Mouse (Mus musculus): ENCODE results near the gene Supt3. TPM values are rescaled to one million over a fixed set of nuclear protein-coding genes. Genes with fewer than 3 reads are reported as not detected.

The Supt3 gene
- total RNA-seq, 2 experiments from 2014 or later = 15.2 to 15.4 TPM

DNA sequence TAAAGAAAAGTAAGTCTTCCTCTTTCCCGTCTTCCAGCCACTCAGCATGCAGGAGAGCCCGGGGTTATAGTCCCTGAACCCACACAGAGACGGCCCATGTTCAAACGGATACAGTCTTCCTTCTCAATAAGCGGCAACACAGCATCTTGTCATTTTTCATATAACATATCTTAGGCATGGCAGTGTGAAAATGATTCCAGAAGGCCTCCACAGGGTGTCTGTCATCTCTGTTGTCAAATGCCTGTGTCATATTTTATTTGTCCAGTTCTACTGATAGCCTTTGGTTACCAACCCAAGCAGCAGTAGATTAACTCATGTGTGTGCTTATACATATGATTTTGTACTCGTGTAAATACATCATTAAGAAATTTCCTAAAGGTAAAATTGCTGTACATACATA, 270.3 kb downstream of the Supt3 start:
- no peak for DNase-seq
- intact Hi-C loops (cut with DNase I) = loop anchor here (5.0 kb wide), 1 partner anchor 590 kb away; no protein-coding TSS in a partner anchor

DNA sequence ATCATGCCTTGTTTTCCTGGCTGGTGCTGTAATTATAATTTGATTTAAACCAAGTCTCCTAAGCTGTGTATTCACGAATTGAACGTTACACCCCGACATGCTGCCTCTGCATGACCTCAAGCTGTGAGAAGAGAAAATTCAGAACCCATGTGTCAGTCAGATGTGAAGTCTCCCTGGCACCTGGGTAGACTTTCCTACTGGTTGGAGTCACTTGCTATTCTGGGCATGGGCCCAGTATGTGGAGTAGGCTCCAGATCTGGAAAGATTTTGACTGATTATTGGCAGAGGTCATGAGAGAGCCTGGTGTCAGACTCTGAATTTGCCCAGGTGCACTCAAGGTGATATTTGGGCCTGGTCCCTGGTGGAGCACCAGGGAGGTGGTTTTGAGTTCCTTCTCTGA, 275.0 kb downstream of the Supt3 start:
- intact Hi-C loops (cut with DNase I) = no loop called here

DNA sequence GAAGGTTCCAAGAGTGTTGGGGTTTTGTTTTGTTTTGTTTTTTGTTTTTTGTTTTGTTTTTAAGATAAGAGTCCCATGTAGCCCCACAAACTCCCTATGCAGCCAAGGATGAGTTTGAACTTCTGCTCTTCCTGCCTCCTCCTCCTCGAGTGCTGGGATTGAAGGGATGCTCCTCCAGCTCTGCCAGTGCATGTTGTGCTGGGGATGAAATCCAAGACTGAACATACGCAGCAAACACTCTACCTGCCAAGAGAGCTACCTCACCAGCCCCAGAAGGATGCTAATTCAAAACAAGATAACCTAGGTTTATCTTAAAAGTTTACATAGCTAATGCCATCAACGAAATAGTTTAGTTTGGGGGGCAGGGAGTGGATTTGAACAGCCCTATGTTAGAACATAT, 276.4 kb downstream of the Supt3 start:
- no peak for DNase-seq
- intact Hi-C loops (cut with DNase I) = no loop called here

More for the DNA sequence above, 275.0 kb downstream of the Supt3 start:
- no peak for DNase-seq

DNA sequence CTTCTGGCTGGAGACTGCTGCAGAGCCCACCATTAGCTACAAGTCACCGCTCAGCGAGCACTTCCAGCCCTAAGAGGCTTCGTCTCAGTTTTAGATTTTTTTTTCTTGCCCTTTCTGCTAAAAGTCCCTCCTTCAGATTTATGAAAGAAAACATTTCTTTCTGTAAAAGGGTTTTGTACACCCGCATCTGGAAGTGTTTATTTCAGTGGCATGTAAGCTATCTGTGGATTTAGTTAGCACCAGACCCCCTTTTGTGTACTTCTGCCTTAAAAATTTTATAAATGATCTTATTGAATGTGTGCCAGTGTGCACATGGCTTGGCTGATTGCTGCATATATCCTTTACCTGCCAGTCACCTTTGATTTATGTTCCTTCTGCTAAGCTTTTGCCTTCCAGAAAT, 277.6 kb downstream of the Supt3 start:
- intact Hi-C loops (cut with DNase I) = no loop called here
- no peak for DNase-seq

DNA sequence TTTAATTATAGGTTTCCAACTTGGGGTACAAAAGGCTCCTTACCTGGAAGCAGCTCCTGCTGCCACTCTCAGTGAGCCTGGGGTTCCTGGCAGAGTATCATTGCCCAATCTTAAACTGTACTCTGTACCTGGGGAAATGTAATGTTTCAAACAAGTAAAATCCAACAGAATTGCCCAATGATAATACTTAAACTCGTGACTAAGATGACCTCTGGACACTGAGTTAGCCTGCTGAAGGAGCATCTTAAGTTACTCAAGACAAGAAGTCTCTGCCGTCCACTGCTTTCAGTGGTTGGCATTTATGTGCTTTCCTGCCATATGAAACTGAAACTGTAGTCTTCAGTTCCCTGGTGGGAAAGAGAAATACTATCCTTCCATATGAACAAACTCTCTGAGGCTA, 279.9 kb downstream of the Supt3 start:
- intact Hi-C loops (cut with DNase I) = no loop called here
- DNase-seq = no peak

DNA sequence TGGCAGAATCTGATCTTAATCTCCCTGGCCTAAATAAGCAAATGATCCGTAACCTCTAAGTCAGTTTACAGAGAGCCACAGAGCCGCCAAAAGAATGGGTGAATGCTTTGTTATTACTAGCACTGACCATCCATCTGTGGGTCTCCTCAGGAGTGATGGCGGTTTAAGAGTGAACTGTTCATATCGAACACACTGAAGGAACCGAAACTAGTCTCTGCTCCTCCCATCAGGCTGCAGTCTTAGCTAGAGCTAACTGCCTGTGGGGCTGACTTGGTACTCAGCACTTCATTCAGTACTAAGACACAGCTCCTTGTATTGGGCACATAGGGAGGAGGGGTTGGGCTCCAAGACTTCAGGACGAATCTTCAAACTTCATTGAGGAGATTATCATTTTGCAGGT, 280.8 kb downstream of the Supt3 start:
- no peak for DNase-seq
- intact Hi-C loops (cut with DNase I) = no loop called here

DNA sequence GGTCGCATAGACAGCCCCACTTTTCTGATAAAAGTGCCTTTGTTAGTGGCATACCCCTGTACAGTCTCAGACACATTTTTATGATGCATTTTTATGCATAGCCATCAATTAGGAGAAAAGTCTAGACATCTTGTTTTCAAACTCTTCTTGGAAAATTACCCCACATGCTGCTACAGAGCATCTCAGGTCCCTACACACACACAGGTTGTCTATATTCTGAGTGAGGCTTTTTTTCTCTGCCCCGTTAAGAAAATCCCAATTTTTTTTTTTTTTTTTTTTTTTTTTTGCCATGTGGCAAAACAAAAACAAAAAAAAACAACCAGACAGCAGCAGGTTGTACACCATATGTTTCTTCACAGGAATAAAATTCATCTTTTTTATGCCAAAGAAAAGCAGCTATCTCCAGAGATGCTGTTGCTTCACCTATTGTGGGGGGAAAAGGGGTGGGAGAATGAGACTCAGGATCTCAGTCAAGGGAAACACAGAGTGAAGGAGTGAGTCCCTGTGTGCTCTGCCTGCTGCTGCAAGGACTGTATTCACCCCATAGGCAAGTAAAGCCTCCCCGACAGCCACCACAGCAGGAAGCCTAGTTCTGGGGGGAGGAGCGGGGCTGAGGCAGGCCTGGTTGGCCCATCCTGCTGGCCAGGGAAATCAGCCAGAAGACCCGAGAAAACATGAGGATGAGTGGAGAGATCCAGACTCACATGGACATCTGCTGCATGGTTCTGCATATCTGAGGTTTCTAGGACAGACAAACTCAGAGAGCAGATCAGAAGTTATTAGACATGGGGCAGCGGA, 281.8 kb downstream of the Supt3 start:
- no peak for DNase-seq
- intact Hi-C loops (cut with DNase I) = no loop called here

DNA sequence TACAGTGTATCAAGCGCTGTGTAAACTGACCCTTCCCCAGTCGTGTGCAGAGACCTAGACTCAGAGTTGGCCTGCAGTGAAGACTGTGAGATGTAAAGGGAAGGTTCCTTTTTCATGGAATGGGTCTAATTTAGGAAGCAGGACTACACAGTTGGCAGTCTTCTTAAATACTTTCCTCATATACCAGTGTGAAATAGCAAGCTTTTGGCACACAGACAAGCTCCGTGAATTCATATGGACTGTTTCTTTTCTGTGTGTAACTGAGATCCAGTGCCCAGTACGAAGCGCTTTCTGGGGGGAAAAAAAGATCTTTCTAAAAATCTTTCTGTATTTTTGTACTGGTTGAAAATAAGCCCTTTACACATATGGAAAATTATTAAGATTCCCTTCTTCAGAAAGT, 286.8 kb downstream of the Supt3 start:
- no peak for DNase-seq
- intact Hi-C loops (cut with DNase I) = no loop called here

DNA sequence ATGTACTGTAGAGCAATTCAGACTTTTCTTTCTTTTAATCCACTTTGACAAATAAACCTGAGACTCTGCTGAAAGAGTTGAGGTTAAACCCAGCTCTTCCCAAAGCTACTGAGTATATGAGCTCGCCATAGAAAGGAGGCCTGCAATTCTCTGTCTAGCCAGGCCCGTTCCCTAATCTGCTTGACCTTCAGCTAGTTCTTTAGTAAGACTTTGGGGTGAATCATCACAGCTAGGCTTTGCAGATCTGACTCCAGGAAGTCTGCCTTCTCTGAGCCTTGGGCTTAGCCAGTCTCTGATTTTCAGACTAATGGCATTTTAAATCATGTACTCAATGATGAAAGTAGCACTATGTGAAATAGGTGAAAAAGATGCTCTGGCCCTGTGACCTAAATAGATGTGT, 288.5 kb downstream of the Supt3 start:
- no peak for DNase-seq
- intact Hi-C loops (cut with DNase I) = no loop called here

DNA sequence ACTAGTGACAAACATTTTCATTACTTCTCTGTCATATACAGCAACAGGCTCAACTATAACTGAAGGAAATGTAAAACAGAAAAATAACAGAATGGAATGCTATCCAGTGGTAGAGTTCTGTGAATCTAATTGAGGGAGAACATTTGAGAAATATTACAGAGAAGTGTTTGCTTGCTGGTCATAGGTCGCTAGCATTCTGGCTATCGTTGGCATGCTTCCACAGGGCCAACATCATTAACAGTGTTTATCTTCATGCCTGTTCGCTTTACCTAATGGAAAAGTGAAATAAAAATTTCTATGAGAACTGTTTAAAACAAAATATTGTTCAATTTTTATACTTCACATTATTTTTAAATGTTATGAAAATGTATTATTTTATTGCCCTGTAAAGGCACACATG, 290.5 kb downstream of the Supt3 start:
- intact Hi-C loops (cut with DNase I) = no loop called here
- DNase-seq = no peak

DNA sequence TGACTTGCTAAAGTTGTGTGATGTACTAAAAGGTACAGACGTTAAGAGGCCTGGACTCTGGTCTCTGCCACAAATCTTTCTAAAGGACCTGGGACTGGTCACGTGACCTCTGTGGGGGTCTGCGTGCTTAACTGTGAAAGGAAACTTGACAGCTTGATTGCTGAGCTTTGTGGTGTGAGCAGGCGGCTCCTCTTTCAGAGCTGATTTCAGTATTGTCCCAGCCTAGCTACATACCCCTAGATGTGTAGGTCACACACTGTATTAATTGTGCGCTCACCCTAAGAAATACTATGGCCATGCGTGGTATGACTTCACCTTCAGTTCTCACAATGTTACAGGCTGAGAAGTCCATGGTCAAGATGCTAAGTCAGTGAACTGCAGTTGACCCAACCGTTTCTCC, 291.4 kb downstream of the Supt3 start:
- intact Hi-C loops (cut with DNase I) = no loop called here
- no peak for DNase-seq

DNA sequence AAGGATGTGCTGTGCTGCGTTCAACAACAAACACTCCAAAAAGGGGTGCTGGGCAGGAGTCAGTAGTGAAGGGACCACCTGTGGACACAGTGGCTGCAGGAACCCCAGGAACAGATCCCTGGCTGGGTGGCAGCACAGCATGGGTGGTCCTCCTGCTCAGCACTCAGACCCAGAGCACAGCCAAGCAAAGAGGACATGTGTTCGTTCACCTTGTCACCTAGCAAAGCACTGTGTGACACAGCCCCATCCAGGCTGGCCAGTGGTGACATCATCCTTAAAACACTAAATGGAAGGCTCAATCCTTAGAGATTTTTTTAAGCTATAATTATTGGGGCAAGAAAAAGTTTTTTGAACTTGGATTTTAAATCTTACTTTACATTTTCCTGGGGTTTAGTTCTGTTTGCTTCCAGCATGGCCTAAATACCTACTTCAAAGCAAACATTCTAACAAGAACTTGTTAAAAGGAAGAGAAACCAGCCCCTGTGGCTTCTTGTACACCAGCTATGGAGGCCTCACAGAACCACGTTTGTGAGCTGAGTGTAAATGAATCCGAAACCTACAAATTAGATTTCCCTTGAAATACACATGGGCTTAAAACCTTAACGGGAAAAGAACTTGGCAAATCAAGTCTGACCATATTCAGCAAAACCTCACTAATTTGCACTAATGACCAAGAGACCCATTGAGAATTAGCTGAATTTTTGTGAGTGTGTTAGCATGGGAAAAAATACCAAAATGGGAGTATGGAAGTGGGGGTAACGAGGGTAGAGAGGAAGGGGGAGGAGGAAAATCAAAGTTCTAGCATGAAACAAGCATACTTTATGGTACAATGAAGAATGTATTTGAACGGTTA, 295.8 kb downstream of the Supt3 start:
- no peak for DNase-seq
- intact Hi-C loops (cut with DNase I) = no loop called here

DNA sequence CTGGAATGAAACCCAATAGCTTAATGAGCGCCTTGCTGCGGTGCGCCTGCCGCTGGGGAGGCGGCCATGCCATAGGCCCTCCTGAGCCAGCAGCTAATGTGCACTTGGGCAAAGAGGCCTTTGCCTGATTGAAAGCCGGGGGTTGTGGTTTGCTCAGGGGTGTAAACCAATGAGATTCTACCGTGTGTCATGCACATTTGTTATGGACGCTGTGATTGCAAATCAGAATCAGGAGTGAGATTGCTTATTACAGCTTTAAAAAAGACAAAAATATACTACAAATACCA, 296.3 kb downstream of the Supt3 start:
- intact Hi-C loops (cut with DNase I) = no loop called here
- no peak for DNase-seq

DNA sequence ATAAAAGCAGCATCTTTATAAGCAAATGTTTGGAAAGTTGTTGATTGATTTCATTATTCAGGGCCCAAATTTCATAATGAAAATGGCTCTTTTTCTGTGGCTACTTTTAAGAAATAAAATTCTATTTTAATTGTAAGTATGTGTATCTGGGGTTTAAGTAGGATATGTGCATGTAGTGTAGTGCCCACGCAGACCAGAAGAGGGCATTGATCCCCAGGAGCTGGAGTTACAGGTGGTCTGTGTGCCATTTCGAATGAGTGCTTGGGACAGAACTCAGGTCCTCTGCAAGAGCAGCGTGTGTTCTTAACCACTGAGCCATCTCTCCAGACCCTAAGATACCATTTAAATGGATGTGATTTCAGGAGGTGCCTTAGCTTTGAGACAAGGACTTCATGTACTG, 296.8 kb downstream of the Supt3 start:
- no peak for DNase-seq
- intact Hi-C loops (cut with DNase I) = no loop called here

DNA sequence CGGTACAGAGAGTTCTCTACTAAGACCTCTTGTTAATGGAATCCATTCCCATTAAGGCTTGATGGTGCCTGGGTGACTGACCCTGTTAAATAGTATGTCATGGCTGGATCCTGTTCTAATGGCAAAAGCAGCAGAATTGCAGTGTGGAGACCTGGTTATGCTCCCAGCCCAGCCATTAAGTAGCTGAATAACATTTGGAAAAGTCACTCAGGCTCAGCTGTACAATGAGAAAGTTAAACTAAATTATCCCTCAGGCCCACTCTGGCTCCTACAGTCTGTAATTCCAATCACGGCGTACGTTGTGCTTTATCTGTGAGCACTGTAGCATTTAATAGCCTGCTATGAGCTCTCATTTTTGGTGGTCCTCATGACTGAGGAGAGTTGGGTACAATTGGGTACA, 300.0 kb downstream of the Supt3 start:
- no peak for DNase-seq
- intact Hi-C loops (cut with DNase I) = no loop called here

DNA sequence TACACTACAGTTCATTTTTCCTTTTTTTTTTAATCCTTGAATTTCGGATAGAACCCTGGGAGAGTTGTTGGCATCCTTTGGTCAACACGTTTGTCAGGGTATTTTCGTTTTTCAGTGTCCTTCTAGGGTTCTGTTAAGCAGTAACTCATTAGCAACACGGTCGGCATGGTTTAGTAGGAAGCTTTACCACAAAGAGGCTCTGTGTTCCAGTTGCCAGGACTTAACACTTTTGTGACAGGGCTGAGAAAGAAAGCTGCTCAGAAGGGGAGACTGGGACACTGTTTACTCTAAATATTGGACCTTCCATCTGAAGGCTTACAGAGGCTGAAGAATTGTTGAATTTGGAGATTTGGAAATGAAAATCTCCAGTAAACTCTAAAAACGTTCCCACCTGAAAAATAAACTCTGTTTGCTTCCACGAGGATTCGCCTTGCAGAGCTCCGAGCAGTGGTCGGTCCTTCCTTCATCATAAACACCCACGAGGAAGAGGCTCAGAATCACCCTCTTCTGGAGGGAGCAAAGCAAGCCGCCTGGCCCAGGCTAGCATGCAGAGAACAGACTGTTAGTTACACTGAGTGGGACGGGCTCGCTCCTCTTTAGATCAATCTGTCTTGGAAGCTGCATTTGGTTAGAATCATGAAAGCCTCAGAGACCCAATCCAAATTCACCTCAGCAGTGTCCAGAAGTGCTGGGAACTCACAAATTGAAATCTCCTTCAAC, 301.1 kb downstream of the Supt3 start:
- no peak for DNase-seq

DNA sequence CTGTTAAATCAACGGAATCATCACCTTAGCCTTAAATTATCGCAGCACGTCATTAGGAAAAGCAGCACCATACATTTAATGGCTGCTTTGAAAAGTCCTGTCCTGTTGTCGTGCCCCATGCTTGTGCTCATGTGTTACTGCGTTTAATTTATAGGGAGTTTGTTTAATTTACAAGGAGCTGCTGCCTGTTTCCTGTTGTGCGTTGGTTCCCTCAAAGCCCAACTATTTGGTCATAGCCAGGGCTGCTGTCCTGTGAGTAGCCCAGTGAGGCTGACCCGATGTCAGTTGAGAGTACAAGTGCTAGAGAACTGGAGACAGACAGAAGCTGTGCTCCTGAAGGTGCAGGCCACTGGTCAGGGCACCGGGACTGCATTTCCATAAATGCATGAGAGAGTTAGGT, 304.6 kb downstream of the Supt3 start:
- no peak for DNase-seq
- intact Hi-C loops (cut with DNase I) = no loop called here

More for the DNA sequence above, 301.1 kb downstream of the Supt3 start:
- intact Hi-C loops (cut with DNase I) = no loop called here

DNA sequence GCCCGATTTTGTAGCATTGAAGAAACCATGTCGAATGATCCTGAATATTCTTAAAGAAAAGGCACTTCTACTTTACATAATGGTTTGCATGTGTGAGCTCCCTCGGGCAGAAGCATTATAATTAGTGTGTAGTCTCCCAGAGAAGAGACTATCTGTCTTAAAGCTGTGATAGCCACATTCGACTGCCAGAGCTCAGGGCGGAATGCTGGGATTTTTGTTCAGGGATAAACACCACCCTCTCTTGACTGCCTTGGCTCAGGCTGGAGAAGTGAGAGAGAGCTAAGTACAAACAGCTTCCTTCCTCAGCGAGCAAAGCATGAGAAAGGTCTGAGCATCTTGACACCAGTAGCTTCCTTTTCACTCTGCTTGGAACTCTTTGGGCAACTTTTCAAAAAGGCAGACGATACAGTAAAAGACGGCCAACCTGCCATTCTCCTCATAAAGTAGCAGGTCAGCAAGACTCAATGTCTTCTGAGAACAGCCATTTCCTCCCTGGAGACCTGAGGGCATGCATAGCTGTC, 305.1 kb downstream of the Supt3 start:
- intact Hi-C loops (cut with DNase I) = no loop called here
- peak; percentile 4 to 5 for DNase-seq

DNA sequence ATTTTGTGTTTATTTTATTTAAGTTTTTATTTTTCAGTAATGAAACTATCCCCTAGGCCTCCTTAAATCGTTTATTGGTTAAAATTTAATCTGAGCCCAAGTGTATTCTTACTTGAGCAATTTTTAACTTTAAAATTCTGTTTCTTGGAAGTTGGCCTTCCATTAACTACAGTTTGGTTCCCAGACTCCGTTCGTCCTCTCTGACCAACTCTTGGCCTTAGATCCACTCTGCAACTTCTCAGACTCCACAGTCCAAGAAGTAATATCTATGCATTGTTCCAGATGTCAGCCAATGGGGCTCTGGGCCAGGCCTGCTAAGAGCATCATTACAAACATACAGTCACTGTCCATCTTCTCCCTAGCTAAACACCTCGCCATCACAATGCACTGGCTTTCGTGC, 309.4 kb downstream of the Supt3 start:
- intact Hi-C loops (cut with DNase I) = no loop called here

DNA sequence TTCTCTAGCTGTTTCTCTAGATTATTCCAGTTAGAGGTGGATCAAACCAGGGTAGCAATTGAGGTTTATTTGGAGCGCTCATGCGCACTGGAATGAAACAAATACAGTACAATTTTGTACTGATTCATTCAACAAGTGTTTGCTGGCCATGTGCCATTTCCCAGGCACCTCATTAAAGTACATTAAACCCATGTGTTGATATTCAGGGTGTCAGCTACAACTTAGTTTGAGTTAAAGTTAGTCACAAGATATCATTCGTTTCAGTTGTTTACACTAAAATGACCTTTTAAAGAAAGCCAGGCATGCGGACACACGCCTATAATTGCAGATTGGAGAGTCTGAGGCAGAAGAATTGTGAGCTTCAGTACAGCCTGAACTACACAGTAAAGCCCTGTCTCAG, 310.1 kb downstream of the Supt3 start:
- DNase-seq = no peak
- intact Hi-C loops (cut with DNase I) = no loop called here

More for the DNA sequence above, 309.4 kb downstream of the Supt3 start:
- no peak for DNase-seq

DNA sequence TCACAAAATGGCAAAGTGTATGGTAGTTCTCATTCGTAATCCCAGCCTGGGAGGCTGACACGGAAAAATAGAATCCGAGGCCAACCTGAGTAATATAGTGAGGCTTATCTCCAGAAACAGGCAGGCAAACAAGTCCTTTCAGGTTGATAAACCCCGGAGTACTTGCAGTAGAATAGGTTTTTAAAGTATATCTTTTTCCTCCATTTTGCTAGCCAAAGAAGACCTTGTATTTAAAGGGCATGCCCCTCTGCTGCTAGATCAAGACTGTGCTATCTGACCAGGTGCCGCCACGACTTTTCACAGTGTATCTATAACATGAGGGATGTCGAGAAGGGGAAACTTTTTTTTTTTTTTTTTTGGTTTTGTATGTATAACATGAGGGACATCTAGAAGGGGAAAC, 324.1 kb downstream of the Supt3 start:
- intact Hi-C loops (cut with DNase I) = no loop called here

More for the DNA sequence above, 324.1 kb downstream of the Supt3 start:
- DNase-seq = no peak
